Mouse (Mus musculus): Measurements from ENCODE around the gene Diaph2. TPM values are rescaled to one million over a fixed set of nuclear protein-coding genes. Genes with fewer than 3 reads are reported as not detected.

Gene Diaph2
- total and polyA plus RNA-seq, 3 experiments = not detected

DNA sequence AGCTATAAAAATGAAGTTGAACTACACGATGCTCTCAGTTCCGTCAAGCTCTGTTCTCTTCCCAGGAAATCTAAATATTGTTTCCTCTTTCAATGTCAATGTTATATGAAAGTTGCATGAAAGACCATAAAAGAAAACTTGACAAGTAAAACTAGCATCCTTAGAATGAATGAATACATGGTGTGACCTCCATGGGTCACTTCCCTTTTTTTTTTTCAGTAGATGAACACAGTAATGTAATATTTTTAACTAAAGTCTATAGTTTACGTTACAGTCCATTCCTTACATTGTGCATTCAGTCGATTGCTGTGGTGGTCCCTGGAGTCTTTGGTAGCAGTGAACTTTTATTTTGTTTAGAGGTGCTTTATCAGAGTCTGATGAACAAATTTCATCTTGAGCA is 462.7 kb downstream of the Diaph2 start:
- TF ChIP-seq CTCF (IDR thresholded peaks at IDR 0.05; ENCODE audit: low read depth, low read length) = no peak
- Histone ChIP-seq H3K4me3 (ENCODE audit: low read depth, low read length) (no peak overlapping the region), H3K9me3 (replicated peaks) (no peaks in the 10 kb centered on the region), H3K4me1 (ENCODE audit: insufficient read depth, low read depth, low read length) (peaks cover 5% of the 10 kb centered on the region; the same call in 1 of the 2 replicates), H3K36me3 (replicated peaks) (no peaks in the 10 kb centered on the region), H3K27me3 (ENCODE audit: insufficient read depth, low read length) (no peaks in the 10 kb centered on the region)
- DNase-seq (ENCODE audit: low spot score) (no peak), ATAC-seq (ENCODE audit: extremely low read depth, insufficient number of reproducible peaks, low FRiP score, poor library complexity, severe bottlenecking) (no peak)

DNA sequence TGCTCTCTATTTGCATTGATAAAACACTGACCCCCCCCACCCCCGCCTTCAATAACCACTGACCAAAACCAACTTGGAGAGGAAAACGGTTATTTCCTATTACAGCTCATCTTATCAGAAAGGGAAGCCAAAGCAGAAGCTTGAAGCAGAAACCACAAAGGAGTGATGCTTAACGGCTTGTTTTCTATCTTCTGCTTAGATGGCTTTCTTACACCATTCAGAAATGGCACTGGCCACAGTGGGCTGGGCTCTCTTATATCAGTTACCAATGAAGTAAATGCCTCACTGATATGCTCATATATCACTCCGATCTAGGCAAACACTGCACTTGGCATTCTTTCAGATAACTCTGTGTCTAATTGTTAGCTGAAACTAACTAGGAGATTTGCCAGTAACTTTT is 463.2 kb downstream of the Diaph2 start:
- TF ChIP-seq TAL1 (conservative IDR thresholded peaks at IDR 0.05; ENCODE audit: low read depth, low read length) (peak; percentile 38), GATA2 (IDR thresholded peaks at IDR 0.05; ENCODE audit: borderline replicate concordance, low read depth, low read length) (no peak), GATA1 (IDR thresholded peaks at IDR 0.05; ENCODE audit: borderline replicate concordance, low read length) (no peak), POLR2AphosphoS5 (IDR thresholded peaks at IDR 0.05; ENCODE audit: insufficient replicate concordance, low read depth, low read length) (no peak), CTCF (IDR thresholded peaks at IDR 0.05; ENCODE audit: low read depth, low read length) (no peak)
- no peaks in the 10 kb centered on the region for H3K9me3 ChIP-seq (replicated peaks)
- peaks cover 5% of the 10 kb centered on the region; the same call in 1 of the 2 replicates for H3K4me1 ChIP-seq (ENCODE audit: insufficient read depth, low read depth, low read length)
- ATAC-seq (ENCODE audit: extremely low read depth, insufficient number of reproducible peaks, low FRiP score, poor library complexity, severe bottlenecking) (peak; percentile 99), DNase-seq (ENCODE audit: low spot score) (no peak)
- H3K27me3 ChIP-seq (ENCODE audit: insufficient read depth, low read length) = no peaks in the 10 kb centered on the region
- H3K36me3 ChIP-seq (replicated peaks) = no peaks in the 10 kb centered on the region
- no peak overlapping the region for H3K4me3 ChIP-seq (ENCODE audit: low read depth, low read length)

DNA sequence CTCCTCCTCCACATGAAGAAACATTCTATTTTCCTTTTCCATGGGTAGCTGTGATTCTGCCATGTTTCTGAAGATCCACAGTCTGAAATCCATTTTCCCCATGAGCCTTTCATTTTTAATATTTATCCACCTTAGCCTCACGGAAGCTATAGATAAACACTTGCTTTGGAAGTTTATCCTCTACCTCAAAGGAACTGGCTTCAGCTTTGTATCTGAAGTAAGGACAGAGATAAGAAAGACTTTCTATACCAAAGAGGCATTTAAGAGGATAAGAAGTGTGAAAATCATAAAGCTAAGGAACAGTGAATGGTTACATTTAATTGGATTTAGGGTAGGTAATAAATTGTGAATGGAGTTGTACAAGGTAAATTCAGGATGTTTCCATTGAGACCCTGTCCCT is 480.5 kb downstream of the Diaph2 start:
- H3K9me3 ChIP-seq (replicated peaks) = no peaks in the 10 kb centered on the region
- H3K4me3 ChIP-seq (ENCODE audit: low read depth, low read length) = no peak overlapping the region
- TF ChIP-seq TAL1 (conservative IDR thresholded peaks at IDR 0.05; ENCODE audit: low read depth, low read length) (no peak), GATA1 (IDR thresholded peaks at IDR 0.05; ENCODE audit: borderline replicate concordance, low read length) (no peak), POLR2AphosphoS5 (IDR thresholded peaks at IDR 0.05; ENCODE audit: insufficient replicate concordance, low read depth, low read length) (no peak), CTCF (IDR thresholded peaks at IDR 0.05; ENCODE audit: low read depth, low read length) (no peak), GATA2 (IDR thresholded peaks at IDR 0.05; ENCODE audit: borderline replicate concordance, low read depth, low read length) (no peak)
- no peaks in the 10 kb centered on the region for H3K36me3 ChIP-seq (replicated peaks)
- H3K27me3 ChIP-seq (ENCODE audit: insufficient read depth, low read length) = no peaks in the 10 kb centered on the region
- ATAC-seq (ENCODE audit: extremely low read depth, insufficient number of reproducible peaks, low FRiP score, poor library complexity, severe bottlenecking) (no peak), DNase-seq (ENCODE audit: low spot score) (no peak)
- H3K4me1 ChIP-seq (ENCODE audit: insufficient read depth, low read depth, low read length) = no peaks in the 10 kb centered on the region

DNA sequence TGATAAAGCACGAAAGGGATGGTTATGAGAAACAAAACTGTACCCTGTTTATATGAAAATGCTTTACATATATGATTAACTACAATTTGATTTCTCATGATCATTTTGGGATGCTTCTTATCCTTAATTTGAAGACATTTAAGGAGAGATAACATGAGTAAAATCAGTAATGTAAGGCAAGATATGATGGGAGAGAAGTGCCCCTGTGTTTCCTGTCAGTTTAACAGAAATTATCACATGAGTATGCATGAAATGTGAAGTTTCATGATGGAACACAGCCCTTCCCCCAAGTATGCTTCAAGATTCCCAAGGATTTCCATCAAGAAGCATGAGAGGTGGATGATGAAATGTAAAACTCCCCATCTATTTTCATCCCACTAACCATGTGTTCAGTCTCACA is 485.6 kb downstream of the Diaph2 start:
- no peaks in the 10 kb centered on the region for H3K36me3 ChIP-seq (replicated peaks)
- H3K27me3 ChIP-seq (ENCODE audit: insufficient read depth, low read length) = no peaks in the 10 kb centered on the region
- TF ChIP-seq GATA2 (IDR thresholded peaks at IDR 0.05; ENCODE audit: borderline replicate concordance, low read depth, low read length) = no peak
- no peak for TF ChIP-seq CTCF (IDR thresholded peaks at IDR 0.05; ENCODE audit: low read depth, low read length)
- TF ChIP-seq TAL1 (conservative IDR thresholded peaks at IDR 0.05; ENCODE audit: low read depth, low read length) = no peak
- no peak for TF ChIP-seq GATA1 (IDR thresholded peaks at IDR 0.05; ENCODE audit: borderline replicate concordance, low read length)
- TF ChIP-seq POLR2AphosphoS5 (IDR thresholded peaks at IDR 0.05; ENCODE audit: insufficient replicate concordance, low read depth, low read length) = no peak
- ATAC-seq (ENCODE audit: extremely low read depth, insufficient number of reproducible peaks, low FRiP score, poor library complexity, severe bottlenecking) (no peak), DNase-seq (ENCODE audit: low spot score) (no peak)
- H3K4me1 ChIP-seq (ENCODE audit: insufficient read depth, low read depth, low read length) = no peaks in the 10 kb centered on the region
- H3K9me3 ChIP-seq (replicated peaks) = no peaks in the 10 kb centered on the region
- H3K4me3 ChIP-seq (ENCODE audit: low read depth, low read length) = no peak overlapping the region

DNA sequence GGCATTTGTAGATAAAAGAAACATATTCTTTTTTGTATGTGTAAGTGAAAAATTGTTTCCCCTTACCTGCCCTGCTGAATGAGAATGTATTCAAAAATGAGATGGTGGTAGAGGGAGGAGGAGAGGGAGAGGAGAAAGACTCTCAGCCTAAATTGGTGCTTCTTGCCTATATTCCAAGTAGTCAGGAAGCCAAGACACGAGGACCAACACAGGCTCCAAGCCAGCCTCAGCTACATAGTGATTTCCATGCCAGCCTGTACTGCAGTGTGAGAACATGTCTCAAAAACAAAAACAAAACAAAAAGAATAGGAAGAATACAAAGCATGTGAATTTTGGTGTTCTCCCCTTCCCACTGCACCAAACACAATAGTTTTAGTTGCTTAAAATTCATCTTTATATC is 497.1 kb downstream of the Diaph2 start:
- no peak for TF ChIP-seq POLR2AphosphoS5 (IDR thresholded peaks at IDR 0.05; ENCODE audit: insufficient replicate concordance, low read depth, low read length)
- no peak for TF ChIP-seq TAL1 (conservative IDR thresholded peaks at IDR 0.05; ENCODE audit: low read depth, low read length)
- TF ChIP-seq CTCF (IDR thresholded peaks at IDR 0.05; ENCODE audit: low read depth, low read length) = no peak
- no peak for TF ChIP-seq GATA1 (IDR thresholded peaks at IDR 0.05; ENCODE audit: borderline replicate concordance, low read length)
- TF ChIP-seq GATA2 (IDR thresholded peaks at IDR 0.05; ENCODE audit: borderline replicate concordance, low read depth, low read length) = no peak
- H3K4me3 ChIP-seq (ENCODE audit: low read depth, low read length) = no peak overlapping the region
- H3K36me3 ChIP-seq (replicated peaks) = no peaks in the 10 kb centered on the region
- H3K9me3 ChIP-seq (replicated peaks) = no peaks in the 10 kb centered on the region
- ATAC-seq (ENCODE audit: extremely low read depth, insufficient number of reproducible peaks, low FRiP score, poor library complexity, severe bottlenecking) (no peak), DNase-seq (ENCODE audit: low spot score) (no peak)
- H3K4me1 ChIP-seq (ENCODE audit: insufficient read depth, low read depth, low read length) = no peaks in the 10 kb centered on the region
- no peaks in the 10 kb centered on the region for H3K27me3 ChIP-seq (ENCODE audit: insufficient read depth, low read length)

DNA sequence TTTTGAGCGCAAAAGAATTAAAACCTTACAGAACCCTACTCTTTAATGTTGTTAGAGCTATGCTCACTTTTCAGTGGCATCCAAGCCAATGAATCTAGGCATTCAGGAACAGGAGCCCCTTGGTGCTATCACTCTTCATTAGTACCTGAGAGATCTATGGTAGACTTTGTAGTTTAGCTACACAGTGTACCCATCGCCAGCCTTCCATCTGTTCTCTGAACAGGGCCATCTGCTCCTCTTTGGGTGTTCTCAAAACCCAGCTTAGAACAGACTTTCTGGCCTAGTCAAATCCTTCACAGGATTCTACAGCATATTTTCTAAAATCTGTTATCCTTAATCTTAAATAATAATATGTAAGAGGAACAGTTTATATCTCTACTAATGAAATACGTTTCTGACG is 504.1 kb downstream of the Diaph2 start:
- no peak for ATAC-seq (ENCODE audit: extremely low read depth, insufficient number of reproducible peaks, low FRiP score, poor library complexity, severe bottlenecking)
- no peaks in the 10 kb centered on the region for H3K4me1 ChIP-seq (ENCODE audit: insufficient read depth, low read depth, low read length)
- TF ChIP-seq TAL1 (conservative IDR thresholded peaks at IDR 0.05; ENCODE audit: low read depth, low read length) (no peak), CTCF (IDR thresholded peaks at IDR 0.05; ENCODE audit: low read depth, low read length) (no peak), GATA2 (IDR thresholded peaks at IDR 0.05; ENCODE audit: borderline replicate concordance, low read depth, low read length) (no peak), GATA1 (IDR thresholded peaks at IDR 0.05; ENCODE audit: borderline replicate concordance, low read length) (no peak), POLR2AphosphoS5 (IDR thresholded peaks at IDR 0.05; ENCODE audit: insufficient replicate concordance, low read depth, low read length) (no peak)

DNA sequence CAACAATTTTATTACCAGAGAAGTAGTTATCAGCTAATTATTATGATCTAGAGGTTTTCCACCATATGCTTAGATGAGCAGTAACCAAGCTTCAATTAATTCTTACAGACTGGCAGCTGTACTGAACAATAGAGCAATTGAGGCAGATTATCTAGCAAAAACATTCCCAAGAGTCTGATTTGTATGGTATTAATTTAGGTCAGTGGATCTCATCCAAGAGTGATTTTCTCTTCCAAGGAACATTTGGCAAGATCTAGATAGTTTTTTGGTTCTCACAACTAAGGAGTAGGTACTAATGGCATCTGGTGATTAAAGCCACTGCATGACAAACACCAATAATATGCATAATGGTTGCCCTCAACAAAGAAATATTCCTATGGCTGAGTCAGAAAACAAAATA is 516.2 kb downstream of the Diaph2 start:
- DNase-seq (ENCODE audit: low spot score) (no peak), ATAC-seq (ENCODE audit: extremely low read depth, insufficient number of reproducible peaks, low FRiP score, poor library complexity, severe bottlenecking) (no peak)
- Histone ChIP-seq H3K4me1 (ENCODE audit: insufficient read depth, low read depth, low read length) (no peaks in the 10 kb centered on the region), H3K9me3 (replicated peaks) (no peaks in the 10 kb centered on the region), H3K27me3 (ENCODE audit: insufficient read depth, low read length) (no peaks in the 10 kb centered on the region), H3K4me3 (ENCODE audit: low read depth, low read length) (no peak overlapping the region), H3K36me3 (replicated peaks) (no peaks in the 10 kb centered on the region)
- no peak for TF ChIP-seq POLR2AphosphoS5 (IDR thresholded peaks at IDR 0.05; ENCODE audit: insufficient replicate concordance, low read depth, low read length)
- no peak for TF ChIP-seq TAL1 (conservative IDR thresholded peaks at IDR 0.05; ENCODE audit: low read depth, low read length)
- TF ChIP-seq GATA1 (IDR thresholded peaks at IDR 0.05; ENCODE audit: borderline replicate concordance, low read length) = no peak
- no peak for TF ChIP-seq CTCF (IDR thresholded peaks at IDR 0.05; ENCODE audit: low read depth, low read length)
- no peak for TF ChIP-seq GATA2 (IDR thresholded peaks at IDR 0.05; ENCODE audit: borderline replicate concordance, low read depth, low read length)

More for the DNA sequence above, 504.1 kb downstream of the Diaph2 start:
- no peak for DNase-seq (ENCODE audit: low spot score)
- H3K4me3 ChIP-seq (ENCODE audit: low read depth, low read length) = no peak overlapping the region
- H3K36me3 ChIP-seq (replicated peaks) = no peaks in the 10 kb centered on the region
- no peaks in the 10 kb centered on the region for H3K27me3 ChIP-seq (ENCODE audit: insufficient read depth, low read length)
- no peaks in the 10 kb centered on the region for H3K9me3 ChIP-seq (replicated peaks)
